Mouse (Mus musculus) cerebellum, adult 8-10 months (tissue): ENCODE measurements around the gene Ebf1.

Experiments
- DNase-seq: peaks from one replicate; pipeline ENCODE4 v3.0.0; 2022

The Ebf1 gene

DNA sequence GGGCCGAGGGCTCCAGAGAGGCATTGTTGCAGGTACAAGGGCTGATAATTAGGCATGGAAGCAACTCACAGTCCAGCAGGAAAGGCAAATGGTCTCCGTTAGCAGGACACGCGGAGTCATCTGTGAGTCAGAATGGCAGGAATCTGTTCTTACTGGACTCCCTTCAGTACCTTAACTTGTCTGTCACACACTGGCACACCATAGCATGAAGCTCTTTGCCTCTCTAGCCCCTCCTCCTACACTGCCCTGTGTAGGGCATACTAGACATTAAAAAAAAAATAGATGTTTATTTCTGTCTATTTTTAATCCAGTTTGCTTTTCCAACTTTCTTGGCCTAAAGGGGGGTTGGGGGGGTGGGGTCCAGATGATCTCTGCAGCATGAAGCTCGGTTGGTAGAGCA is 168.4 kb downstream of the Ebf1 start:
- DNase-seq, result no peak

DNA sequence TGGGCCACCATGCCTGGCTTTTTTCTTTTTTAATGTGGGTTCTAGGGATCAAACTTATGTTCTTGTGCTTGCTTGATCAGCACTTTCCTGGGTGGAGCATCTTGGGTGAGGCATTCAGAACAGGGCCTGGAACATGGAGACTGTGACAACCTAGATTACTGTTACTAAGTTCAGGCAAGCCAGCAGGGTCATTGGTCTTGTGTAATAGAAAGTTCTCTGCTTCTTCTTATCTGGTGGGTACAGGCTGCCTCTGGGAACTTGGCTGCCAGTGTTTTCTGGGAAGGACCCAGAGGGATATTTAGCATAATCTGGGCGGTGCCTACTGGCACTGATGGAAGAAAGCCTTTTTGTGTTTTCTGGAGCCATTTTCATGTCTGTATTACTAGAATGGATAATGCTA is 170.9 kb downstream of the Ebf1 start:
- no peak for DNase-seq

GRCm38 (mm10) chr11:44792816-44793215 is 175.7 kb downstream of the Ebf1 start:
- DNase-seq, result no peak

- no peak for DNase-seq
Measured at GRCm38 (mm10) chr11:44794883-44795282, 177.8 kb downstream of the Ebf1 start.

GRCm38 (mm10) chr11:44795767-44796166 is 178.7 kb downstream of the Ebf1 start:
- DNase-seq, result peak; percentile 23

DNA sequence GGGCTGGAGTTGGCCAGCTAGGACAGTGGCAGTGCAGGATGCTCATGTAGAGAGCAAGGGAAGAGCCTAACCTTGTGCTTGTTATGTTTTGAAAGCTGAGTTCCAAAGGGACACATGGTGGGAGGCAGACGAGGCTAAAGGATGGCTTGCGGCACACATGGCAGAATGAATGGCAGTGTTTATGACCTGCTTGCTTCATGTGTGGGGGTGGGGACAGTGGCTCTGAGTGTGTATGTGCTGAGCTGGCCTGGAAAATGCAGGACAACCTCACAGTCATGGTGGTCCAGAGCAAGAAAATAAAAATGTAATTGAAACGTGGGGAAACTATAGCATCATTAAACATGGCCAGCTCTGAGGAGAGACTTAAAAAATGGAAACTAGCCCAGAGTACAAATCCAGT is 181.2 kb downstream of the Ebf1 start:
- DNase-seq, result no peak

GRCm38 (mm10) chr11:44804046-44804445 is 186.9 kb downstream of the Ebf1 start:
- no peak for DNase-seq

DNA sequence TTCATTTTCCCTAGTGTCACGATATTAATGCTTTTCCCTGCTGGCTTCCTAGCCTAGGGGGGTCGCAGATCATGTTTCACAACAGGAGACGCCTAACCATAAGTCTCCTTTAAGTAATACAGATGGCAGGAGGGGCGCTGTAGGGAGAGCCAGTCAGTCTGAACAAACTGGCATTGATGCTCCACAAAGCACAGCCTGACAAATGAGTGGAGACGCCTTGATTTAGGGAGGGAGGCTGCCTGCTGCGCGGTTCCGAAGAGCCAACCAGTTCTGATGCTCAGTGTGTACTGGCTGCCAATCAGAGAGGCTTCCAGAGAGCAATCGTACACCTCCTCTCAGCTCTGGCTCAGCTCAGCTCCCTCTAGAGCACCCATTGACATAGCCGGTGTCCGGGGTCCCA is 189.5 kb downstream of the Ebf1 start:
- peak; percentile 62 for DNase-seq

DNA sequence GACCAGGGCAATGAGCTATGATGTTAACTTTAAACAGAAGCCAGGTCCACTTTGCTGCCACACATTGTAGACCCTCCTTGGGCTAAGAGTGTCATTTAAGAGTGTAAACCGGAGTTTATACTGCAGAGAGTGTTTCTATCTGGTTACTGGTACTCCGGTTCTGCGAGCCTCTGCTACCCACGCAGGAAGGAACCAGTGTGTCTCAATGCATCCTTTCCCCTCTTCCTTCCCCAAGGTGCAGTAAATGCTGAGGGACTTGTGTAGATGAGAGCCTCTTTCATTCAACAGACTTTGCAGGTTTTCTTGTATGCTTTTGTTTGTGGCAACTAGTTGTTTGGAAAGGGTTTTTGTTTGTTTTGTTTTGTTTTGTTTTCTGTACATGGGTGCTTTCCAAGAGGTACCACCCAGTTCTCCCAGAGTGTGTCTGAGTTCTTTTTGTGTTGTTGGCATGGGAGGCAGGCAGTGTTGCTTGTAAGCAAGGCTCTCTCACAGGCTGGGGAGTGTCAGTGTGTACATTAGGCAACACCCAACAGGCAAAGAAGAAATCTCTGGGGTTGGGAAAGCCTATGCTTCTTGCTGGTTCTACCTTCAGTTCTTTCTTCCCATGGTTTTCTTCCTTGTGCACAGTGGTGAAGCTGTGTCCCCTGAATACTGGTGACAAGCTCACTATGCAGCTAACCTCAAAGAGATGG is 191.9 kb downstream of the Ebf1 start:
- no peak for DNase-seq

DNA sequence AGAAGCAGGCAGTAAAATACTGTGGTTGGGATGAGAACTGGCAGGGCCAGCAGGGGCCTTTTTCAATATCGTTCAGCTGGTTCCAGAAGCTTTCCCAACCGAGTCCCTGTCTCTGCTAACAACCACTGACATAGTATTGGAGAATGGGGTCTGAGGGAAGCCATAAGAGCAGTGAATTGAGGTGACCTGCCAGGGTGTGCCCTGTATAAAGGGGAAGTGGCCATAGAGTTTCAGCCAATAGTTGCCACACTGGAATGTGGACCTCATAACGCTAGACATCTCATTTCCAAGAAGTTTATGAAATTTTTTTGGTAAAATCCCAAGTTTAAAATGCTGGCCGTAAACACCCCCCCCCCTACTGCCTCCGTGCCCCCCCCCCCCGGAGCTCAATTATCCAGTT is 193.9 kb downstream of the Ebf1 start:
- no peak for DNase-seq

- DNase-seq, result no peak
Measured at GRCm38 (mm10) chr11:44812193-44812746, 195.2 kb downstream of the Ebf1 start.

- no peak for DNase-seq
Measured at GRCm38 (mm10) chr11:44813534-44813933, 196.4 kb downstream of the Ebf1 start.

DNA sequence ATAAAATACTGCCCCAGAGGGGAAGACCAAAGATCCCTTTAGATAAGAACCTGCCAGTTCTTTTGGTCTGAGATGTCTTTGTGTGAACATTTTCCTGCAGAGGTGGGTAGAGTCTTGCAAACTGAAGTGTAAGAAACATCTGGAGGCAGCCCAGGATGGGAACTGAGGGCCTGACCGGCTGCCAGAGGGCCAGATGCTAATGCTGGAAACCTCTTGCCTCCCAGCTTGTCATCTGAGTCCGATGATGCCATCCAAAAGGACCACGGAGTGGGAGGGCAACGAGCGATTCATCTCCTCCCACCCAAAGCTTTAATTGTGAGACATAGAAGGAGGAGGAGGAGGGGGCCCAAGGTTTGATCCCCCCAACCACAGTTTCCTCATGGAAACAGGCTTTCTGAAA is 197.7 kb downstream of the Ebf1 start:
- no peak for DNase-seq

DNA sequence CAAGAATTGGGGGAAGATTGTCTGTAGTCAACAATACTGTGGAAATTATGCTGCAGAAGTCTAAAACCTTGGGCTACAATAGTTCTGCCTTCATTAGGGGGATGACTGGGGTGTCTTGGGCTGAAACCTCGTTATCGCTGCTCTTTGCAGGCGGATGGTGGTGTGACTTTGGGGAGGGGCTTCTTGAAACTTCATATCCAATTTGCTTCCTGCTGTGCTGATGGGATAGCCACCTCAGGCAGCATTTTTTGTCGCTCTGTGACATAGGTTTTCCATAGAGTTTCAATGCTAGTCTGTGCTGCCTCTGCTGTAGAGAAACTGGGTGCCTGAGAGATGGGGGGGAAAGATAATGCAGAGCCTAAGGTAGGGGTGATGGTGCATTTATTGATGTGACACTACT is 198.9 kb downstream of the Ebf1 start:
- DNase-seq, result no peak

GRCm38 (mm10) chr11:44822312-44822711 is 205.2 kb downstream of the Ebf1 start:
- DNase-seq, result no peak

- DNase-seq, result peak; percentile 20
Measured at GRCm38 (mm10) chr11:44832227-44832939, 215.3 kb downstream of the Ebf1 start.

- DNase-seq, result no peak
Measured at GRCm38 (mm10) chr11:44832940-44833254, 215.8 kb downstream of the Ebf1 start.

- DNase-seq, result no peak
Measured at GRCm38 (mm10) chr11:44833351-44833996, 216.4 kb downstream of the Ebf1 start.

DNA sequence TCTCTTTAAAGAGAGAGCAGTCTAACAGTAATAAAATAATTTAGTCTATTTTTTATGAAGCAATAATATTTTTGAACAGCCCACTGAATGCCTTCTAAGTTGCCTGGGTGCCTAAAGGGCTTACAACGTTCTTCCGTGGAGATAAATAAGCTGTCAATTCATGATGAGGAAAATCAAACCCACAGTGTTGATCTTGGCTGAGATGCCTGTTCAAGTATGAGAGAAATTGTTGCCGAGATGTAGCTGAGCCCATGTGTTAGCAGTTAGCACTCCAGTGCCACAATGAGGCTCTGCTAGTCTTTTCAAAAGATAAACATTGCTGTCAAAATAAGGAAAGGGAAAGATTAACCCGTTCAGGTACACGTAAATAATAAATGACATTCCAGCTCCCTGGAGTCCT is 218.0 kb downstream of the Ebf1 start:
- DNase-seq, result no peak

DNA sequence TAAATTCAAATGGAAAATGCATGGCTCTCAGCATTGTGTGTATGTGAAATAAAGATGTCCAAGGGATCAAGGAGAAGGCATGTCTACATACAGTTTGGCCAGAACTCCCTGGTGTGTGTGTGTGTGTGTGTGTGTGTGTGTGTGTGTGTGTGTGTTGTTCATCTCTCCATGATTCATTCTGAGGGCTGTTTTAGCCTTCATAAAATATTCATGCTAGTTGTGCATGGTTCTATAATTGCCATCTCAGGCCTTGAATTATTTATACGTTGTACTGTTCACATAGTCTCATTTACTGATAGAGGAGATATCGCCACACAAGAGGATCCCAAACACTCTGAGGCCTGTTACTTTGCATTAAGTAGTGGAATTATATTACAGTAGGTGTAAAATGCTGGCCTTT is 220.5 kb downstream of the Ebf1 start:
- no peak for DNase-seq

DNA sequence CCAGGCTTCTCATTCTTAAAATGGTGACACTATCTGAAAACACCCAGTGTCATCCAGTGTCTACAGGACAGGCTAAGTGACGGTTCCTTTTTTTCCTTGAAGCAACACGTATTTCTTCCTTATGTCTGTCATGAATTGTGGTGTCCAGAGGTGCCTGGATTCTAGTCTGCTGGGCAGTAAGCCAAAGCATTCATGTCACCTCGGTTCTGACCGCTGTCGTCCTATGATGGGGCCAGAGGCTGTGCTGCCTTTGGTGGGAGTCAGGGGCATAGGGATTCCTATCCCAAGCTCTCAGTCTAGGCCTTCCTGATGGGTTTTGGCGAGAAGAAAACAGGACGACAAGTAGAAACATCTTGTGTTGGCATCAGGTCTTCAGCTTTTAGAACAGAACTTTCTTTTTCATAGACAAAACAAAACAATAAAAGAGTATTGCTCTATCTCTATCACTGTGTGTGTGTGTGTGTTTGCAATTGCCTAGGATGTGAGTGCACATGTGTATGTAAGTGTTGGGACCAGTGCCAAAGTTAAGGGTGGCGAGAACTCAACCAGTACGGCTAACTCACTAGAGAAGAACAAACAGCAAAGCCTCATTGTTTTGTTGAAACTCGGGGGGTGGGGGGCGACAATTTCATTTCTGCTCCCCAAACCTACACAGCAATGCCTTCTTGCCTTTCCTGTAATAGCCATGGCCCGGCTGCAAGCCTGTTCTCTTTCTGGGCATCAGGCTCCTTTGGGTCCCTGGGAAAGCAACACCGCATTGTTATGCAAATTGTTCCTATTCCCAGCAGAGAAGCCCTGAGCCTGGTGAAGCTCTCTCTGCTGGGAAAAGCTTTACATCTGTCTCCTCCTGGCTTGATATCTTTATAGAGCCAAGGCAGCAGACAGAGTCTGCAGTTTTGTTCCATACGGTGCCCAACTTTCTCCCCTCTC is 224.3 kb downstream of the Ebf1 start:
- no peak for DNase-seq

DNA sequence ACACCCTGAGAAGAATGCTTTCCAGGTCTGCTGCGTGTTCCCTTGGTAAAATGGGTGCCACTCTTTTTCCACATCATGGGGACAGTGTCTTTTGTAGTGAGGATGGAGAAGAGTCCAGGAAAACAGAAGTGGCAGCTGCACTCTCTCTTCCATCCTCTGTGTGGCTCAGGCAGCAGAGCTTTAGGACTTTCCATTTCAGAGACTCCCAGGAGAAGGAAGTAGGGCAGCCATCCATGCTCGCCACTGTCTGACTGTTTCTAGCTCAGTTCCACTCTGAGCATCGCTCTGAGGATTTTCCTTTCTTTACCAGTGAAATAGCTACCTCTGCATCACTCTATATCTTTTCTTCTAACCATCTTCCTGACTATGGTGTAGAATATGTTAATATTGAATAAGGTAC is 234.8 kb downstream of the Ebf1 start:
- no peak for DNase-seq

- DNase-seq, result no peak
Measured at GRCm38 (mm10) chr11:44852921-44853320, 235.8 kb downstream of the Ebf1 start.
